Mouse (Mus musculus) liver, adult 2 months (tissue): ENCODE measurements around the gene Traf5. TPM values are rescaled to one million over a fixed set of nuclear protein-coding genes. Genes with fewer than 3 reads are reported as not detected.

ENCODE experiments used
- DNase-seq: peaks from one replicate; pipeline ENCODE4 v3.0.0-alpha.2; 2011; ENCODE audit warnings: low read depth, low spot score; ENCODE audit errors: extremely low read depth
- H3K27ac ChIP-seq: fragments of 200-500 bp; replicated peaks from 2 replicates; pipeline ENCODE4 v1.5.1; 2012; ENCODE audit warnings: low read depth, mild to moderate bottlenecking, control low read depth, inconsistent platforms, low read length; ENCODE audit not compliant: insufficient read depth
- H3K27me3 ChIP-seq: fragments of 200-500 bp; 2 replicates; pipeline ENCODE4 v1.6.1; 2012; ENCODE audit warnings: mild to moderate bottlenecking, moderate library complexity, low read length, inconsistent platforms; ENCODE audit not compliant: control insufficient read depth, insufficient read depth
- H3K36me3 ChIP-seq: fragments of 200-500 bp; 2 replicates; pipeline ENCODE4 v1.6.1; 2012; ENCODE audit warnings: low read length, inconsistent platforms; ENCODE audit not compliant: control insufficient read depth, insufficient read depth
- H3K4me1 ChIP-seq: fragments of 200-500 bp; 2 replicates; pipeline ENCODE4 v1.6.1; 2011; ENCODE audit warnings: low read length; ENCODE audit not compliant: control insufficient read depth, insufficient read depth
- H3K4me3 ChIP-seq: fragments of 200-500 bp; 2 replicates; pipeline ENCODE4 v1.5.1; 2011; ENCODE audit warnings: low read depth, mild to moderate bottlenecking, control low read depth, low read length, moderate library complexity; ENCODE audit not compliant: insufficient read depth
- H3K79me2 ChIP-seq: fragments of 200-500 bp; 2 replicates; pipeline ENCODE4 v1.6.1; 2012; ENCODE audit warnings: inconsistent platforms, mild to moderate bottlenecking, low read length, moderate library complexity; ENCODE audit not compliant: control insufficient read depth, insufficient read depth
- H3K9ac ChIP-seq: fragments of 200-500 bp; 2 replicates; pipeline ENCODE4 v1.6.1; 2012; ENCODE audit warnings: low read depth, mild to moderate bottlenecking, control low read depth, inconsistent platforms, low read length
- CTCF ChIP-seq: fragments of 200-500 bp; IDR thresholded peaks from 2 replicates; pipeline ENCODE4 v1.5.1; 2011; ENCODE audit warnings: low read depth, low read length, control low read depth
- POLR2A ChIP-seq: fragments of 200-500 bp; IDR thresholded peaks from 2 replicates; pipeline ENCODE4 v1.6.1; 2011; ENCODE audit warnings: low read length, control low read depth; ENCODE audit not compliant: insufficient read depth; ENCODE audit errors: extremely low read depth
- WGBS: fragments of 180-500 bp; shearing (Covaris S2); methylation state at CpG from one replicate; pipeline ENCODE4 v1.1.7; 2018; 5-methylcytosine and 5-hydroxymethylcytosine counted together
- polyA plus RNA-seq: library from polyadenylated mRNA; depleted of rRNA; stranded (reverse); fragments of >200 nt; gene quantifications from 2 replicates; pipeline ENCODE4 v1.2.3, GENCODE M21; 2012; rRNA removed
- total RNA-seq: library from RNA; depleted of rRNA; stranded (reverse); fragments of >200 nt; gene quantifications from 2 replicates; pipeline ENCODE4 v1.2.3, GENCODE M21; 2014; rRNA removed

Traf5 gene
- total RNA-seq (7.3 and 7.5 TPM in 2 replicates), polyA plus RNA-seq (3.3 and 3.5 TPM in 2 replicates)

DNA sequence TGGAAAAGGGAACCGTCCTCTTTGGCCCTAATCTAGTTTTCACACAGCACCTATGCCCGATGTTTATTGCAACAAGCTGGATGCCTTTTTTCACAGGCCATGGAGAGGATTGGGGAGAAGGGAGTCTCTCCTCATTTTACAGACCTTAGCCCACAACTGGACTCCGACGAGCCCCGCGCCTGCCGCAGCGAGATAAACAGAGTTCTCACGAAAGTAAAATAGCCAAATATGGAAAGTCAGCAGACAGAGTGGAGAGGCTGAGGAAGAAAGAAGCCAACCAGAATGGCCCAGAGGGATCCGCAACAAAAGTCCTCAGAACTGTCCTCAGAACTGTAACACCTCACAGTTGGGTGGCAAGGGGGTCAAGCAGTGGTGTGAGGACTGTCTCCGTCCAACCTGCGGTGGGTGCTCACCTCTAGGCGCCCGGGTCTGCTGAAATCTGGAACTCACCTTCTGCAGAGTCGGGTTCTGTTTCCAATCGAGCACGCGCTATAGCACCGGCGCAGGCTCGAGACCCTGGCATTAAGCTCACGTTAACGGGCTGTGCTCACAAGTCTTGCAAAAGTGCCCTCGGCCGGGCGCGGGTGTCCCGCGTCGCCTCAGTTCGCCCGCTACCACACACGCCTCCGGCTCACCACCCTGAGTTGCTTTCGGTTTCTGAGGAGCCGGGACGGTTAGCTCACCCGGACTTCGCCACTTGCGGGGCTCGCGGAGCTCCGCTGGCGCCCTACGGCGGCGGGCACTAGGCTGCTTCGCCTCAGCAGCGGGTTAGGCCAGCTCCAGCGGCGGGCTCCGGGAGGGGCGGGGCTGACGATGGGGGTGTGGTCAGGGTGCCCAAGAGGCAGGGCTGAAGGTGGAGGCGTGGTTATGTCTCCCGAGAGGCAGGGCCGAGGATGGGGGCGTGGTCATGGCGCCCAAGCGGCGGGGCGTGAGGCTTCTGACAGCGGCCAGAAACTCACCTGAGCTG lies at the start of gene Traf5:
Traf5 (minus strand) TSS at position 754 of the 967 bp plus-strand sequence.
- no peaks in the 10 kb centered on the region for H3K36me3 ChIP-seq
- H3K27me3 ChIP-seq = no peaks in the 10 kb centered on the region
- H3K9ac ChIP-seq = peak within 1 kb of the TSS; percentile 78
- TF ChIP-seq CTCF (0 out of 2 replicates have a peak, but pooled peaks have one; percentile 9), POLR2A (peak; percentile 93)
- H3K4me3 ChIP-seq = peak within 1 kb of the TSS; percentile 82
- peaks cover 16% of the 10 kb centered on the region; the same call in 1 of the 2 replicates for H3K79me2 ChIP-seq
- DNase-seq = peak; percentile 89
- peak within 1 kb of the TSS; percentile 70 for H3K27ac ChIP-seq
- peaks cover 16% of the 10 kb centered on the region for H3K4me1 ChIP-seq
- under 1% methylated on average over 63 of the region's 63 CpGs for WGBS

DNA sequence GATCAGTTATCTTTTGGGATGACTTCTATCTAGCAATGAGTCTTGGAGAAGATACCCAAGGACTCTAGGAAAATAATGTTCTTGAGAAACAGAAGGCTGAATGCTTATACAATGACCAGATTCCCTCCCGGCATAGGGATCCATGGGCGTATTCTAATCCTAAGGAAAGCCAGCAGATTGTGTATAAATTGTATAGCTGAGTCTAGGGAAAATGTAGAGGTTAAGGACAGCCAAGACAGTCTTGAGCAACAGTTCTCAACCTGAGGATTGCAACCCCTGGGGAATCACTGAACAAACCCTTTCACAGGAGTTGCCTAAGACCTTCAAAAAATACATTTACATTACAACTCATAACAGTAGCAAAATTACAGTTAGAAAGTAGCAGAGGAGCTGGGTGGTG lies 48.0 kb upstream of the Traf5 start:
- H3K27me3 ChIP-seq = no peaks in the 10 kb centered on the region
- DNase-seq = no peak
- no peaks in the 10 kb centered on the region for H3K79me2 ChIP-seq
- WGBS = 100% methylated on average over 2 of the region's 2 CpGs
- H3K27ac ChIP-seq = no peak overlapping the region
- H3K4me3 ChIP-seq = no peak overlapping the region
- peaks cover 2% of the 10 kb centered on the region for H3K4me1 ChIP-seq
- H3K9ac ChIP-seq = no peak overlapping the region
- no peaks in the 10 kb centered on the region for H3K36me3 ChIP-seq
- no peak for TF ChIP-seq CTCF
- no peak for TF ChIP-seq POLR2A

DNA sequence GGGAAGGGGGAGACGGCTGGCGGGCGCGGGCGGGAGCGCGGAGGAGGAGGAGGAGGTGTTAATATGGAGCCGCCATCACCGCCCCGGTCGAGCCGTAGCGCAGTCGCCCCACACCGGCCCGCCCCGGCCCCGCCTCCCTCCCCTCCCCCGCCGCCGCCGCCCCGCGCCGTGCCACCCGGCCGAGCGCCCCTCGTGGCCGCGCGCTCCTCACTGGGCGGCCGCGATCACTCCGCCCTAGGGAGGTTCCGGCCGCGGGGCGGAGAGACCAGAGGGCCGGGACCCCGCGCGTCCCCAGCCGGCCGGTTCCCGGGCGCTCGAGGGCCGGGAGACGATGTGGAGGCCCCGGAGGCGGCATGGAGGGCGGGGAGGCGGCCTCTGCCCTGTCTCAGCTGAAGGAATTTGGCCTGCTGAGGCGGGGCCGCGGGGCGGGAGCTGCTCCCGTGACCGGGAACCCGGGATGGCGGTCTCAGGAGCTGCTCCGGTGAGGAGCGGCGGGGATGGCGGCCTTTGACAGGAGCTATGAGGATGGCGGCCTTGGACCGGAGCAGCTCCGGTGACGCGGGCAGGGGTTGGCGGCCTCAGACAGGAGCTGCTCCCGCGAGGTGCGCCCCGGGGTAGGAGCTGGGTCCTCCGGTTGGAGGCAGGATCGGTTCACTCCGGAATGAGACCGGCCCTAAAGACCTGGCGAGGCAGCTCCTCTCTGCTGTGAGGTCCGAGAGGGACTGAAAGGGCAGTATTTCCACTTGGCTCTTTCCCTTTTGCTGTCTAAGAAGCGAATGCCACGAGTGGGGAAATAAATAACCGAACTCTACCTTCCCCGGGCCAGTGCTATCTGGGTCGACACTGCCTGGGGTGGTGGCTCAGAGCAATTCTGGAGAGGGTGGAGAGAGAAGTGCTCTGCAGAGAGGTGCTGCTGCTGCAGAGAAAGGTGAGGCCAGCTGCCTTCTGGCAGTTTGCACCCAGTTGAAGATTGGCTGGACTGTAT lies 45.9 kb upstream of the Traf5 start, which contains the start of gene Rcor3:
Rcor3 (minus strand) TSS at position 137 of the 985 bp plus-strand sequence.
- TF ChIP-seq POLR2A (peak; percentile 54; the same call in 1 of the 2 replicates), CTCF (peak; percentile 20; the same call in 1 of the 2 replicates)
- Histone ChIP-seq H3K79me2 (0 out of 2 replicates have a peak, but pooled peaks cover 2% of the 10 kb centered on the region), H3K27ac (peak within 1 kb of the TSS; percentile 97), H3K4me1 (peaks cover 2% of the 10 kb centered on the region), H3K4me3 (peak within 1 kb of the TSS; percentile 100), H3K36me3 (peaks cover 3% of the 10 kb centered on the region; the same call in 1 of the 2 replicates), H3K27me3 (no peaks in the 10 kb centered on the region), H3K9ac (peak within 1 kb of the TSS; percentile 100)
- WGBS = under 1% methylated on average over 56 of the region's 88 CpGs
- DNase-seq = peak; percentile 60

DNA sequence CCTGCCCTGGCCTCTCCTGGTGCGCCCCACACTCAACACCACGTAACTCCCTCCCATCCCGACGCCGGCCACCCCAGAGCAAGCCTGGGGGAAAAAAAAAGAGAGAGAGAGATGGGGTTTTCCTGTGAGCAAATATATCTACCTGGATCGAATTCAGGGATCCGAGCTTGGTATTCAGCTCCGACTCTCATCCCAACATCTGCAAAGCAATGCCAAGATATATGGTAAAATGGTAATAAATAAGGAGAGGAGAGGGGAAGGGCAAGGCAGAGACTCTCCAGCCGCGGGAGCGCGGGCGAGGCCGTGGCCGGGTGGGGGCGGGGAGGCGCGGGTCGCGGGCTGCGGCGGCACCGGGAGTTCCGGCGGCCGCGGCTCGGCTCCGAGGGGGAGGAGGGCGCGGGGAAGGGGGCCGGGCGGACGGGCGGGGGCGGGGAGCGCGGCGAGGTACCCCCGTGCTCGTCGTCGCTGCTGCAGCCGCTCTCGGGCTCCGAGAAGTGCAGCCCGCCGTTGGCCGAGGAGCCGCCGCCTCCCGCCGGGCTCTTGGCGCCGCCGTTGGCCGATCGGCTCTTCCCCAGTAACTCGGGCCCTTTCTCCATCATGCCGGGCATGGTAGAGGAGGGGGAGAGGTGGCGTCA lies 45.0 kb upstream of the Traf5 start:
- Histone ChIP-seq H3K36me3 (peaks cover 3% of the 10 kb centered on the region; the same call in 1 of the 2 replicates), H3K79me2 (0 out of 2 replicates have a peak, but pooled peaks cover 2% of the 10 kb centered on the region), H3K27me3 (no peaks in the 10 kb centered on the region), H3K4me3 (peak overlapping the region; percentile 100), H3K27ac (peak overlapping the region; percentile 97), H3K4me1 (peaks cover 2% of the 10 kb centered on the region), H3K9ac (peak overlapping the region; percentile 100)
- TF ChIP-seq CTCF (no peak), POLR2A (no peak)
- no peak for DNase-seq
- WGBS = under 1% methylated on average over 43 of the region's 61 CpGs
